Mouse (Mus musculus): Measurements from ENCODE around the gene Arhgef10l. TPM values are rescaled to one million over a fixed set of nuclear protein-coding genes. Genes with fewer than 3 reads are reported as not detected.

The Arhgef10l gene
- total and polyA plus RNA-seq, 3 experiments = 10.2 to 26.0 TPM; not detected in 1

GRCm38 (mm10) chr4:140597928-140598327, 67.9 kb downstream of the Arhgef10l start:
- no peak overlapping the region for H3K9ac ChIP-seq (ENCODE audit: control insufficient read depth, low read depth, low read length, poor library complexity, severe bottlenecking)
- no peaks in the 10 kb centered on the region for H3K9me3 ChIP-seq (replicated peaks; ENCODE audit: insufficient read depth, low read length)
- no peaks in the 10 kb centered on the region for H3K36me3 ChIP-seq (ENCODE audit: control insufficient read depth in 1 of 2, insufficient read depth in 2 of 2, low read length in 2 of 2)
- DNase-seq (ENCODE audit: low read depth, low spot score) = no peak
- H3K27ac ChIP-seq (ENCODE audit: control insufficient read depth, low read depth, low read length) = no peak overlapping the region
- no peak for TF ChIP-seq RCOR1 (IDR thresholded peaks at IDR 0.05; ENCODE audit: low read depth, low read length)
- no peak for TF ChIP-seq GATA1 (IDR thresholded peaks at IDR 0.05; ENCODE audit: low read depth, low read length)
- no peak for TF ChIP-seq POLR2AphosphoS2 (IDR thresholded peaks at IDR 0.05; ENCODE audit: low read length)
- no peak for TF ChIP-seq USF1 (IDR thresholded peaks at IDR 0.05; ENCODE audit: low read depth, low read length)
- TF ChIP-seq CTCF (IDR thresholded peaks at IDR 0.05 in 2 of 3, conservative IDR thresholded peaks at IDR 0.05 in 1 of 3; ENCODE audit: control insufficient read depth in 1 of 3, insufficient read depth in 1 of 3, low read depth in 2 of 3, low read length in 3 of 3, poor library complexity in 1 of 3, severe bottlenecking in 1 of 3) = no peak
- no peak for TF ChIP-seq ZNF384 (IDR thresholded peaks at IDR 0.05; ENCODE audit: low read depth, low read length)
- no peak for TF ChIP-seq JUND (IDR thresholded peaks at IDR 0.05; ENCODE audit: low read depth, low read length)
- TF ChIP-seq NELFE (IDR thresholded peaks at IDR 0.05; ENCODE audit: low read depth, low read length) = no peak
- TF ChIP-seq UBTF (IDR thresholded peaks at IDR 0.05; ENCODE audit: borderline replicate concordance, insufficient read depth, low read depth, low read length) = no peak
- TF ChIP-seq EP300 (IDR thresholded peaks at IDR 0.05; ENCODE audit: low read depth in 1 of 2, low read length in 2 of 2) = no peak
- no peak for TF ChIP-seq MAX (IDR thresholded peaks at IDR 0.05; ENCODE audit: low read length)
- no peak overlapping the region for H3K4me3 ChIP-seq (ENCODE audit: control insufficient read depth in 1 of 2, insufficient read depth in 1 of 2, low read depth in 2 of 2, low read length in 2 of 2)
- H3K4me1 ChIP-seq (ENCODE audit: control insufficient read depth in 1 of 2, insufficient read depth in 2 of 2, low read length in 2 of 2) = no peaks in the 10 kb centered on the region
- H3K27me3 ChIP-seq (ENCODE audit: control insufficient read depth in 1 of 2, insufficient read depth in 2 of 2, low read length in 2 of 2) = no peaks in the 10 kb centered on the region
- no peaks in the 10 kb centered on the region for H3K79me2 ChIP-seq (ENCODE audit: control insufficient read depth, insufficient read depth, low read length, poor library complexity)

DNA sequence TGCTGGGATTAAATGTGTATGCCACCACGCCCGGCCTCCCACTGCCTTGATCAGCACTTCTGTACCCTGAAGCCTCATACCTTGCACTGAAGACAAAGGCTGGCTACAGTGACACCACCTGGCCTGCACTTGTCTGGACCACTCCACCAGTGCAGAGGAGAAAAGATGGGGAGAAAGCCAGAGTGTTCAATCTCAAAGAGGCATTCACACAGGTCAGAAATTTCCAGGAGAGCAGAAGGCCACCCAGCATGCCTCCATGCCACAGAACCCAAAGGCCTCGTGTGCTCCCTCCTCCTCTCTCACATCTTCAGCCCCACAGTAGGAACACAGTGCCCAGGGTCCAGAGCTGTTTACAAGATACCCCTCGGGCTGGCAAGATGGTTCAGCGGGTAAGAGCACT, 68.4 kb downstream of the Arhgef10l start:
- Histone ChIP-seq H3K79me2 (ENCODE audit: control insufficient read depth, insufficient read depth, low read length, poor library complexity) (no peaks in the 10 kb centered on the region), H3K9ac (ENCODE audit: control insufficient read depth, low read depth, low read length, poor library complexity, severe bottlenecking) (no peak overlapping the region), H3K27me3 (ENCODE audit: control insufficient read depth in 1 of 2, insufficient read depth in 2 of 2, low read length in 2 of 2) (no peaks in the 10 kb centered on the region), H3K9me3 (replicated peaks; ENCODE audit: insufficient read depth, low read length) (no peaks in the 10 kb centered on the region), H3K4me3 (ENCODE audit: control insufficient read depth in 1 of 2, insufficient read depth in 1 of 2, low read depth in 2 of 2, low read length in 2 of 2) (no peak overlapping the region), H3K36me3 (ENCODE audit: control insufficient read depth in 1 of 2, insufficient read depth in 2 of 2, low read length in 2 of 2) (no peaks in the 10 kb centered on the region), H3K27ac (ENCODE audit: control insufficient read depth, low read depth, low read length) (no peak overlapping the region), H3K4me1 (ENCODE audit: control insufficient read depth in 1 of 2, insufficient read depth in 2 of 2, low read length in 2 of 2) (no peaks in the 10 kb centered on the region)
- no peak for DNase-seq (ENCODE audit: low read depth, low spot score)
- TF ChIP-seq ZNF384 (IDR thresholded peaks at IDR 0.05; ENCODE audit: low read depth, low read length) (no peak), GABPA (IDR thresholded peaks at IDR 0.05; ENCODE audit: low read depth, low read length) (no peak), UBTF (IDR thresholded peaks at IDR 0.05; ENCODE audit: borderline replicate concordance, insufficient read depth, low read depth, low read length) (no peak), NELFE (IDR thresholded peaks at IDR 0.05; ENCODE audit: low read depth, low read length) (no peak), MAFK (IDR thresholded peaks at IDR 0.05; ENCODE audit: borderline replicate concordance, low read depth, low read length) (no peak), HCFC1 (IDR thresholded peaks at IDR 0.05; ENCODE audit: low read depth, low read length) (no peak), EP300 (IDR thresholded peaks at IDR 0.05; ENCODE audit: low read depth in 1 of 2, low read length in 2 of 2) (no peak), RAD21 (IDR thresholded peaks at IDR 0.05; ENCODE audit: low read depth, low read length) (no peak), MXI1 (IDR thresholded peaks at IDR 0.05; ENCODE audit: low read depth, low read length) (no peak), JUND (IDR thresholded peaks at IDR 0.05; ENCODE audit: low read depth, low read length) (no peak), NRF1 (IDR thresholded peaks at IDR 0.05; ENCODE audit: insufficient read depth, low read depth, low read length, poor library complexity, severe bottlenecking) (no peak), MEF2A (IDR thresholded peaks at IDR 0.05; ENCODE audit: extremely low read depth, insufficient replicate concordance, low read depth, low read length, poor library complexity, severe bottlenecking) (no peak), USF2 (IDR thresholded peaks at IDR 0.05; ENCODE audit: borderline replicate concordance in 1 of 2, insufficient read depth in 1 of 2, low read depth in 1 of 2, low read length in 2 of 2) (no peak), TAL1 (IDR thresholded peaks at IDR 0.05; ENCODE audit: low read length) (no peak), MYB (IDR thresholded peaks at IDR 0.05; ENCODE audit: low read depth, low read length) (no peak), MYC (IDR thresholded peaks at IDR 0.05; ENCODE audit: low read depth, low read length) (no peak), KAT2A (conservative IDR thresholded peaks at IDR 0.05; ENCODE audit: low read depth, low read length) (no peak), TBP (IDR thresholded peaks at IDR 0.05; ENCODE audit: low read depth, low read length) (no peak)
